Mouse (Mus musculus): ENCODE data around the gene Oca2.

DNA sequence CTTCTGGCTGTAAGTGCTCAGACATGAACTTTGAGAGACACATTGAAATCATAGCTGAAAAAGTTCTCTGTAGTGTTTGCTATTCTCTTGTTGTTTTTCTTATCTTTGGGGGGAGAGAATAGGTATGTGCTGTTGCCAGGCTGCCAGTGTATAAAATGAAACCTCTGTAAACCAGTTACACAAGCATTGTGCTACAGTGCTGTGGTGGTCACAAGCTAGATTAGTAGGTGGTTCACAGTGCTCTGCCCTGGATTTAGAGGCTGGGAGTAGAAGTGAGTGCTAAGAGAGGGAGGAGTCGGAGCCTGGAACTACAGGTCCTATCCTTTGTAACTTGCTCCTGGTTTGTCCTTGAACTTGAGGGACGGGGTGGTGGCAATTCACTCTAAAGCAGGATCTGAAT lies 148.7 kb downstream of the Oca2 start:
- TF ChIP-seq CTCF (IDR thresholded peaks at IDR 0.05; ENCODE audit: extremely low read depth, insufficient read depth, low read length) (no peak), POLR2A (IDR thresholded peaks at IDR 0.05; ENCODE audit: extremely low read depth, insufficient read depth, low read length) (no peak)

Data from cortical plate, adult 2 months (tissue).